7 mouse cellular contexts compared by ENCODE assay signal in genomic region chr13:17804909-17805613, GRCm38 (mm10). TPM values are rescaled to one million over a fixed set of nuclear protein-coding genes. Genes with fewer than 3 reads are reported as not detected.
A peak's percentile ranks its signal among the peaks of the same experiment; 100 is the strongest.
DNase-seq lines count a peak whose midpoint lies in the region; ATAC-seq lines count a peak whose summit lies in the region.

Cdk13 (minus strand) TSS chr13:17805097.

- intact Hi-C loops in gastrocnemius, postnatal 36 days (cut with DNase I): no loop called here
- intact Hi-C loops in left cerebral cortex, postnatal 25 days (cut with DNase I): loop anchor here (2.0 to 5.0 kb wide), 3 partner anchors 32 to 137 kb away; partner anchors contain the start of genes Mplkip, Rala and Sugct

- peak within 1 kb of the TSS; percentile 99 for H3K27ac ChIP-seq in intestine, embryonic 15.5 days
- peak within 1 kb of the TSS; percentile 95 for H3K27ac ChIP-seq in midbrain, embryonic 10.5 days (replicated peaks)

- H3K9ac ChIP-seq in intestine, embryonic 15.5 days: peak within 1 kb of the TSS; percentile 98

- DNase-seq in adrenal gland, adult 2 months: peak; percentile 100
- DNase-seq in embryo, embryonic 11.5 days (ENCODE audit: low read depth, low spot score): peak; percentile 99
- DNase-seq in gastrocnemius, postnatal 36 days: peak; percentile 98 to 99
- DNase-seq in left cerebral cortex, postnatal 25 days (ENCODE audit: low spot score in 2 of 2): peak; percentile 99
- DNase-seq in midbrain, embryonic 10.5 days (ENCODE audit: low spot score): peak; percentile 99
- DNase-seq in right cerebral cortex, postnatal 4 days: peak; percentile 97

- H3K4me3 ChIP-seq in intestine, embryonic 15.5 days (replicated peaks): peak within 1 kb of the TSS; percentile 83
- H3K4me3 ChIP-seq in midbrain, embryonic 10.5 days: peak within 1 kb of the TSS; percentile 99

- peak; percentile 94 for ATAC-seq in intestine, embryonic 15.5 days

- H3K27me3 ChIP-seq in intestine, embryonic 15.5 days (replicated peaks): no peaks in the 10 kb centered on the region
- no peaks in the 10 kb centered on the region for H3K27me3 ChIP-seq in midbrain, embryonic 10.5 days (ENCODE audit: low read depth, poor library complexity, severe bottlenecking)

- H3K9me3 ChIP-seq in intestine, embryonic 15.5 days: no peaks in the 10 kb centered on the region
- H3K9me3 ChIP-seq in midbrain, embryonic 10.5 days (replicated peaks): no peaks in the 10 kb centered on the region

- H3K4me2 ChIP-seq in intestine, embryonic 15.5 days (replicated peaks): peak within 1 kb of the TSS; percentile 69

- H3K4me1 ChIP-seq in intestine, embryonic 15.5 days (replicated peaks): 0 out of 2 replicates have a peak, but pooled peaks cover 2% of the 10 kb centered on the region
- peaks cover 30% of the 10 kb centered on the region for H3K4me1 ChIP-seq in midbrain, embryonic 10.5 days

- WGBS in intestine, embryonic 15.5 days: under 1% methylated on average over 107 of the region's 110 CpGs
- WGBS in midbrain, embryonic 10.5 days: under 1% methylated on average over 86 of the region's 110 CpGs

- H3K36me3 ChIP-seq in intestine, embryonic 15.5 days: no peaks in the 10 kb centered on the region
- H3K36me3 ChIP-seq in midbrain, embryonic 10.5 days: peaks cover 9% of the 10 kb centered on the region

RNA-seq across cellular contexts. Expression of gene Cdk13, which starts in this region (rescaled TPM):
- total RNA-seq in adrenal gland, adult 2 months (2021): 10 to 100 TPM; 48.8 to 78.8 TPM
- polyA plus RNA-seq in adrenal gland, adult 2 months (2012; rRNA removed): 105 and 130 TPM in 2 replicates
- total RNA-seq in gastrocnemius, postnatal 36 days (2021): 10 to 100 TPM; 13.1 to 20.7 TPM
- 13.8 and 14.5 TPM in 2 replicates for polyA plus RNA-seq in intestine, embryonic 15.5 days (2015; fragmentation: Nextera tagmentation; extraction: Ambion mirVana)
- 10 to 100 TPM; 56.7 to 56.9 TPM for total RNA-seq in left cerebral cortex, postnatal 25 days (2021)
- polyA plus RNA-seq in midbrain, embryonic 10.5 days (2016; fragmentation: Nextera tagmentation; extraction: Ambion mirVana): 11.2 and 11.6 TPM in 2 replicates

Comparison
In these comparisons a context has a peak if more than half of its experiments do, and no peak if none do; other contexts are left out.
1. Peak in every context shown above with its lines: DNase-seq, ATAC-seq, H3K4me3 ChIP-seq and H3K27ac ChIP-seq.